Mouse (Mus musculus): ENCODE measurements around the gene Eif1ad. TPM values are rescaled to one million over a fixed set of nuclear protein-coding genes. Genes with fewer than 3 reads are reported as not detected.
A peak's percentile ranks its signal among the peaks of the same experiment; 100 is the strongest.
"Not testable (repeated sequence)": the region's sequence is repeated elsewhere in the genome, so short reads cannot be mapped to it uniquely, and the experiment has no call there.

The Eif1ad gene
- polyA plus RNA-seq (2015; fragmentation: Nextera tagmentation; extraction: Ambion mirVana), result 40.7 and 43.3 TPM in 2 replicates

DNA sequence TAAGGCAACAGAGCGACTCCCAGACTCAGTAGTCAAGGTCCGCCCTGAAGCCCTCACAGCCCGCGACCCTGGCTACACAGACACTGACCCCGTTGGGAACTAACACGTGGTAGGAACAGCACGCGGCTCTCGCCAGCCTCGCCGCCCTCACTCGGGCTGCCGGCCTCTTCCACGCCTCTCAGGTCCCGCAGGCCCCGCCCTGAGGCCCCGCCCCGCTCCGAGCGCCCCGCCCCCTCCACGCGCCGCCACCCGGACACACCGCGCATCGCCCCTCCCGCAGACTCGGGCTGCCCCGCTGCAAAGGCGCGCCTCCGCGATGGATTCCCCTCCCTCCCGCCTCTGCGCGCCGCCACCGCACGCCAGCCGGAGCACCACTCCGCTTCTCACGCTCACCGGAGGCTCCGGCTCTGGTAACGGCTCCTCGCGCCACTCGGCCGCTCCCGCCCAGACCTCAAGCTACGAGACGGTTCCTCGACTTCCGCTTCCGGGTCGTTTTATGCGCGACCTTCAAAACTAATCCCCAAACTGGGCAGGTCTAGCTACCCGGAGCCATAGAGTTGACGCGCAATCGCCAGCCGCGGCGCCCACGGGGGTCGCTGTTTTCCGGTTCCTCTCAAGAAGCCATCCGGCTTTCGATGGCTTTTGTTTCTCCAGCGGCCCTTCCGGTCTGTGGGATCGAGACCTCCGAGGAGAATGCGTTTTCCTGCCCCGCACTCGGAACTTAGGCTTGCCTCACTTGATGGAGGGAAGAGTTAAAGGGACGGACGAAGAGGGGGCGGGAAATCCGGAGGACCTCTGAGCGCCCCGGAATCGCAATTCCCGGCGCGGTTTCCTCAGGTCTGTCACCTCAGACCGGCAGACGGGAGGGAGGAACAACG, at the start of gene Eif1ad:
Gene Eif1ad (plus strand): TSS at position 567 of the 878 bp plus-strand sequence.
- peak within 1 kb of the TSS; percentile 80 for H3K9ac ChIP-seq
- H3K36me3 ChIP-seq, result peaks cover 40% of the 10 kb centered on the region
- H3K4me2 ChIP-seq, result peak within 1 kb of the TSS; percentile 69
- no peaks in the 10 kb centered on the region for H3K27me3 ChIP-seq
- H3K4me1 ChIP-seq (replicated peaks), result peaks cover 22% of the 10 kb centered on the region
- ATAC-seq (ENCODE audit: low FRiP score, low read depth), result peak; percentile 94
- under 1% methylated on average over 88 of the region's 92 CpGs for WGBS
- peak within 1 kb of the TSS; percentile 98 for H3K27ac ChIP-seq (replicated peaks)
- no peaks in the 10 kb centered on the region for H3K9me3 ChIP-seq
- peak within 1 kb of the TSS; percentile 66 for H3K4me3 ChIP-seq

DNA sequence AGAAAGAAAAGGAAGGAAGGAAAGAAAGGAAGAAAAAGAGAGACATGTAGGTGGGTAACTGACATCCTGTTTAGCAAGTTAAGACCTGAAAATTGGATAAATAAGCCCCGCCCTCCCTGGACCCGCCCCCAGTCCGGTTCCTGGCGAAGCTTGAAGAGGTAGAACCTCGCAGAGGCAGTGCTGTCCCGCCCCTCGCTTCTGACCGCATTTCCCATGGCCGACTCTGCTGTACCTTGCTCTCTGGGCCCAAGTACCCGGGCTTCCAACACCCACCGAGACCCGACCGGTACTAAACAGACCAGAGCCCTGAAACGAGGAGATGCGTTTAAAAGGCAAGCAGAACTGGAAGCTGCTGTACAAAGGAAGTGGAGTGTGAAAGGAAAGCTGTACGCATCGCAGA, 42.7 kb upstream of the Eif1ad start:
- Histone ChIP-seq H3K9me3 (no peaks in the 10 kb centered on the region), H3K27ac (replicated peaks) (no peak overlapping the region), H3K4me3 (no peak overlapping the region), H3K27me3 (no peaks in the 10 kb centered on the region), H3K4me2 (no peak overlapping the region), H3K36me3 (no peaks in the 10 kb centered on the region), H3K9ac (no peak overlapping the region), H3K4me1 (replicated peaks) (no peaks in the 10 kb centered on the region)
- 64% methylated on average over 17 of the region's 17 CpGs for WGBS
- ATAC-seq (ENCODE audit: low FRiP score, low read depth), result no peak

DNA sequence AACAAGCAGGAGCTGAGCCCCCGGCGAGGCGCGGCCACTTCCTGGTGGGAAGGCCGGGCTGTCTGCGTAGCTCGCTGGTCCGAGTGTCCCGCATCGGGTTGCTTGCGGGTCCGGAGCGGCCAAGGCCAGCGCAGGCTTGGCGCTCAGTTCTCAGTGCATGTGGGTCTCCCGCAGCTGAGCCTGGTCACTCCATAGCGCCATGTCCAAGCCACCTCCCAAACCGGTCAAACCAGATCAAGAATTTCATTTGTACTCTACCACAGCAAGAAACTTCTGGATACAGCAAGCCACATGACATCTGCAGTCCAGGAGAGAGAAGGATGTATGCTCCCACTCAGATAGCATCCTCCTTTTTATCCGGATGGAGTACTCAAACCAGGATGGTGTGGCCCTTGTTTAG, 38.6 kb upstream of the Eif1ad start:
- Histone ChIP-seq H3K9ac (no peak overlapping the region), H3K4me2 (no peak overlapping the region), H3K4me1 (replicated peaks) (no peaks in the 10 kb centered on the region), H3K27me3 (no peaks in the 10 kb centered on the region), H3K27ac (replicated peaks) (no peak overlapping the region), H3K36me3 (no peaks in the 10 kb centered on the region), H3K9me3 (no peaks in the 10 kb centered on the region), H3K4me3 (no peak overlapping the region)
- WGBS, result 79% methylated on average over 19 of the region's 19 CpGs
- ATAC-seq (ENCODE audit: low FRiP score, low read depth), result no peak

DNA sequence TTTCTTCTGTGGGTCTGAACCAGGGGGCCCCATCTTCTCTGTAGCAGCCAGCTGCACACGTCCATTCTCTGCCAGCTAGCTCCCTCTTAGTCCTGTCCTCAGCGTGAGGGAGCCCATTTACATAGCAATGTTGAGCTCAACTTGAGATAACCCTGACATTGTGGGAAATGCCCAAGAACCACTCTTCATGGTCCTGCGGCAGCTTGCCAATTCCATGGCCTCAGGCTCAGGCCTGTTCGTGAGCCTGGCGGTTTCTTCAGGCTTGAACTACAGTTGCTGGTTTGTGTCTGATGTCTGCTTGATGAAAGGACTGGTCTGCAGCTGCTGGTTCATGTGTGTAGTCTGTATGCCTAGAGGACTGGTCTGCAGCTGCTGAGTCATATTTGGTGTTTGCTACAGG, 31.8 kb upstream of the Eif1ad start:
- no peaks in the 10 kb centered on the region for H3K27me3 ChIP-seq
- H3K9ac ChIP-seq, result no peak overlapping the region
- no peaks in the 10 kb centered on the region for H3K9me3 ChIP-seq
- H3K27ac ChIP-seq (replicated peaks), result no peak overlapping the region
- ATAC-seq (ENCODE audit: low FRiP score, low read depth), result no peak
- no peak overlapping the region for H3K4me3 ChIP-seq
- no peaks in the 10 kb centered on the region for H3K4me1 ChIP-seq (replicated peaks)
- 71% methylated on average over 5 of the region's 5 CpGs for WGBS
- no peak overlapping the region for H3K4me2 ChIP-seq
- no peaks in the 10 kb centered on the region for H3K36me3 ChIP-seq

DNA sequence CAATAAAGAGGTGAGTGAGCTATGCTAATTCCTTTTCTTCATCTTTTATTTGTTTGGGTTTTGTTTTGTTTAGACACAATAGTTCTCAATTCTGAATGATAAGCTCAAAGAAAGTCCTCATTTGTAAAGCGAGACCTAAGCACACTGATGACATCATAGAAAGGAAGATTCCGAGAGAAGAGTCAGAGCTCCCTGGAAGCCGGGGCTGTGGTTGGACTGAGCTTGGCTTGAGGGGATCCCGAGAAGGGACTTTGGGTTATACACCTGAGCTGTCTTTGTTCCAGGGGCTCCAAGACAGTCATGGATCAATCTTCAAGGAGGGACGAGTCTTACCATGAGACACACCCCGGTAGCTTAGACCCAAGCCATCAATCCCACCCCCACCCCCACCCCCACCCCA, 31.1 kb upstream of the Eif1ad start, which contains the start of gene Catsper1:
Gene Catsper1 (plus strand): TSS at position 301 of the 400 bp plus-strand sequence.
- no peak for ATAC-seq (ENCODE audit: low FRiP score, low read depth)
- no peaks in the 10 kb centered on the region for H3K4me1 ChIP-seq (replicated peaks)
- no peak within 1 kb of the TSS for H3K4me3 ChIP-seq
- no peaks in the 10 kb centered on the region for H3K9me3 ChIP-seq
- WGBS, result 87% methylated on average over 6 of the region's 6 CpGs
- H3K4me2 ChIP-seq, result no peak within 1 kb of the TSS
- no peak within 1 kb of the TSS for H3K27ac ChIP-seq (replicated peaks)
- H3K9ac ChIP-seq, result no peak within 1 kb of the TSS
- H3K27me3 ChIP-seq, result no peaks in the 10 kb centered on the region
- no peaks in the 10 kb centered on the region for H3K36me3 ChIP-seq

DNA sequence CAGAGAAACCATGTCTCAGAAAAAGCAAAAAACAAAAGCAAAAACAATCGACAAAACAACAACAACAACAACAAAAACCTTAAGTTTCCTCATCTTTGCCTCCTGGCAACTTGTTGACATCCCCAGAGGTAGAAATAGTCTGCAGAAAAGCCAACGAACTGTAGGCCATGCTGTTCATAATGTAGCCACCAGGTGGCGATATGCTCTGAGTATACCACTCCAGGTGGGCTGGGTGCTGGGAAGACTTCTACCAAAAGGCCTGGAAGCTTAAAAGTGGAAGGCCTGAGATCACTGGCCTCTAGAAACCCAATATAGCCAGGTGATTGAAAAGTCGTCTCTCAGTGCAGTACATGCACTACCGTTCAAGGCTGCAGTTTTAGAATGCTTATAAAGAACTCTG, 28.6 kb upstream of the Eif1ad start:
- no peak overlapping the region for H3K27ac ChIP-seq (replicated peaks)
- ATAC-seq (ENCODE audit: low FRiP score, low read depth), result no peak
- no peaks in the 10 kb centered on the region for H3K4me1 ChIP-seq (replicated peaks)
- H3K27me3 ChIP-seq, result no peaks in the 10 kb centered on the region
- H3K4me3 ChIP-seq, result no peak overlapping the region
- H3K36me3 ChIP-seq, result no peaks in the 10 kb centered on the region
- no peak overlapping the region for H3K9ac ChIP-seq
- H3K9me3 ChIP-seq, result no peaks in the 10 kb centered on the region
- 18% methylated on average over 5 of the region's 5 CpGs for WGBS
- H3K4me2 ChIP-seq, result no peak overlapping the region

DNA sequence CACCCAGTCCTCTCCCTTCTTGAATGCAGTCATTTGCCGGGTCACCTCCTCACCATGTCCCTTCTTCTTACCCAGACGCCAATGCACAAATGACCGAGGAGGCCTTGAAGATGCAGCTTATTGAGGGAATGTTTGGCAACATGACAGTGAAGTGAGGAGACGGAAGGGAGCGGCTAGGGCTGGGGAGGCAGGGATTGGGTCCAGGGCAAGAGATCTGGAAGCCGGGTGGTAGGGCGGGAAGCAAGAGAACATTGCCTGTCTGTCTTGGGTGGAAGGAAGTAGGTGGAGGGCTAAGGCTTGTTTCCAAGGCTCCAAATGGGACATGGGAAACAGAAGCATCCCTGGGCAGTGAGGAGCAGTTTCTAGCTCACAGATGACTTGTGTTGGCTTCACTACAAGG, 25.2 kb upstream of the Eif1ad start:
- no peak for ATAC-seq (ENCODE audit: low FRiP score, low read depth)
- 90% methylated on average over 7 of the region's 7 CpGs for WGBS
- no peaks in the 10 kb centered on the region for H3K36me3 ChIP-seq
- no peaks in the 10 kb centered on the region for H3K27me3 ChIP-seq
- H3K4me1 ChIP-seq (replicated peaks), result no peaks in the 10 kb centered on the region
- no peaks in the 10 kb centered on the region for H3K9me3 ChIP-seq
- no peak overlapping the region for H3K9ac ChIP-seq
- H3K4me2 ChIP-seq, result no peak overlapping the region
- H3K4me3 ChIP-seq, result no peak overlapping the region
- H3K27ac ChIP-seq (replicated peaks), result no peak overlapping the region

DNA sequence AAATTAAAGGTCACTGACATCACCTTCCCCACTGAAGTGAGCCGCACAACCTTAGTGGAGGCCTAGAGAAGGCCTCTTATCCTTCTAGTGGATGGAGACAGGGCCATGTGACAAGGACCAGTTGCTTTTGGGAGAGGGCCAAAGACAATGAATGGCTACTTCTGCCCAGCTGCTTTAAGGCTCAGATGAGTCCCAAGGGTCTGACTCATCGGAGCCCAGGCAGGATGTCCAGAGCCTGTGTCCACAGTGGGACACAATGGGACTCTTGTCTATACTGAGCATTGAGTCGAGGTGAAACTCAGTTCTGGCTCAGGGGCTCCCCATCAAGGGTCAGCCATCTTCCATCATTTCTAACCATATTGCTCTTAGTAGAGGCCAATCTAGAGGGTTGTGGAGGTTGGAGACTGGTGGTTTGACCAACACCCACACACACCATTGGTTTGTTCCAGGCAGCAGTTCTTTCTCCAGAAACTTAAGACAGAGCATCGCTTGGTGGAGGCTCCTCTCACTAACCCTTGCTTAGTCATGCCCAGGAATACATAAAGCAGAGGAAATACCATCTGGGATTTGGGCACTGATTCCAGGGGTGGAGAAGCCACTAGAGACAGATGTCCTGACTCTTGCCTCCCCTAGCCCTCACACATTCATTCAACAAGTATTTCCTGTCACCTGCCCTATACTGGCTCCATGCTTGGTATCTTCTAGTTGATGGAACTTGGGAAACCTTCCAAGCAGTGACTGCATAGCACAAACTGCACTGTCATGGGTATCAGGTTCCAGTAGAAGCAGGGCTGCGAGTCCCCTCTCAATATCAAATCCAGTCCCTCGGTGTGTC, 21.0 kb upstream of the Eif1ad start:
- Histone ChIP-seq H3K36me3 (no peaks in the 10 kb centered on the region), H3K9ac (no peak overlapping the region), H3K27me3 (0 out of 2 replicates have a peak, but pooled peaks cover 4% of the 10 kb centered on the region), H3K9me3 (no peaks in the 10 kb centered on the region), H3K27ac (replicated peaks) (no peak overlapping the region), H3K4me2 (no peak overlapping the region), H3K4me1 (replicated peaks) (peaks cover 10% of the 10 kb centered on the region), H3K4me3 (no peak overlapping the region)
- WGBS, result 79% methylated on average over 6 of the region's 6 CpGs
- no peak for ATAC-seq (ENCODE audit: low FRiP score, low read depth)

DNA sequence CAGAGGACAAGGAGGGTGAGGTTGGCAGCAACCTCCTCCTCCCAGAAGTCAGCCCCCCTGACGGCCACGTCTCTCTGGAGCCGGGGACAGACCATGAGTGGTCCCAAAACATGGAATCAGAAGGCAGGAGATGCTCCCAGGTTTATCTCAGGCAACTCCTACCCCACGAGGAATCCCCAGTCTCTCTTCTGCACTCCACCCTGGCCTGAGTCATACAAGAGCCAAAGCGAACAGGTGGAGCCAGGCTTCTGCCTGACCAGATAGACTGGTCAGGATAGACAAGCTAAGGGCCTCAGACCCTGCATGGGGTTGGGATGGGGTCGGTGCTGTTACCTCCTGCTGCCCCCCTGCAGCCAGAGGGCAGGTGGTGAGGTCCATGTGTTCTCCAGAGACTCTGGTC, 18.5 kb upstream of the Eif1ad start:
- WGBS, result 78% methylated on average over 6 of the region's 6 CpGs
- Histone ChIP-seq H3K36me3 (no peaks in the 10 kb centered on the region), H3K9me3 (no peaks in the 10 kb centered on the region), H3K9ac (no peak overlapping the region), H3K4me1 (replicated peaks) (peaks cover 10% of the 10 kb centered on the region), H3K4me2 (no peak overlapping the region), H3K27ac (replicated peaks) (no peak overlapping the region), H3K27me3 (0 out of 2 replicates have a peak, but pooled peaks cover 4% of the 10 kb centered on the region), H3K4me3 (no peak overlapping the region)
- no peak for ATAC-seq (ENCODE audit: low FRiP score, low read depth)

DNA sequence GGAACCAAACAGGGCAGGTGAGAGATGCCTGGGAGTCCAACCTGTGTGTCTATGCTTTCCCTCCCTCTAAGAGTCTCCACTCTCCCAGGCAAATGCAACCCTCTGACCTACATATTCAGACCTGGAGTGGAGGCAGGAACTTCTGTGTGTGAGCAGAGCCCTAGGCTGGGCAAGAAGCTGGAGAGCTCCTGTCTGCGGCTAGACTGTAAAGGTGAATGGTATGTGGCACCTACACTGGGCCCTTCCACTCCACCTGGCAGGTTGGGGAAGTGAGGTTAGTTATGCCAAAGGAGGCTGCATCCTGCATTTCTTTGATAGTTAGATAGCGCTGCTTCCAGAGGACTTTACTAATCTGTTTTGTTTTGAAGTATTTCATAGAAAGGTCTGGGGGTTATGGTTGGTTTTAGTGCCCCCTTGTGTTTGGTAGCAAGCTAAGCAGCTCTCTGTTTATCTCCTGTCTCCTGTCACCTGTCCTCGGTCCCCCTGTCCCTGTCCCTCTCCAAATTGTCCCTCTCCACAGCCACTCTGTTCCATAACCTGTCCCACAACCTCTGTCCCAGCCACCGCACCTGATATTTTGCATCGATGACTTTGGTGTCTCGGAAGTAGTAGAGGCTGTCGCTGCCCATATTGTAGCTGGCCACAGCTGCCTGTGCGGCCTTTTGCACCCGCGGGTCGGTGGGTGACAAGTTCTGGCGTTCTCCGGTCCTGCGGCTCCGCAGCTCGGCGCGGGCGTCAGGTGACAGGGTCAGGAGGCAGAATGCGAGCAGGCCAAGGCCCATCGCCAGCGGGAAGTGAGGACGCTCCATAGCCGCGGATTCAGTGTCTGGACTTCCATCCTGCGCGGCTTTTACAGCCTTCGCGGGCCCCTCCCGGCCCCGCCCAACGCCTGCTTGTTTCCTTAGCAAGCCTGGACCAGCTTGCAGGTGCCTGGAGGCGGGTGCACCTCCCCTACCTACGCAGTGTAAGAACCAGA, 17.7 kb upstream of the Eif1ad start:
- 0 out of 2 replicates have a peak, but pooled peaks cover 4% of the 10 kb centered on the region for H3K27me3 ChIP-seq
- H3K4me2 ChIP-seq, result peak overlapping the region; percentile 77
- no peaks in the 10 kb centered on the region for H3K36me3 ChIP-seq
- ATAC-seq (ENCODE audit: low FRiP score, low read depth), result peak; percentile 59; the same call in 1 of the 2 replicates
- no peaks in the 10 kb centered on the region for H3K9me3 ChIP-seq
- H3K27ac ChIP-seq (replicated peaks), result no peak overlapping the region; the same call in 1 of the 2 replicates
- H3K4me3 ChIP-seq, result peak overlapping the region; percentile 40
- 4% methylated on average over 34 of the region's 34 CpGs for WGBS
- peak overlapping the region; percentile 51 for H3K9ac ChIP-seq
- peaks cover 10% of the 10 kb centered on the region for H3K4me1 ChIP-seq (replicated peaks)

DNA sequence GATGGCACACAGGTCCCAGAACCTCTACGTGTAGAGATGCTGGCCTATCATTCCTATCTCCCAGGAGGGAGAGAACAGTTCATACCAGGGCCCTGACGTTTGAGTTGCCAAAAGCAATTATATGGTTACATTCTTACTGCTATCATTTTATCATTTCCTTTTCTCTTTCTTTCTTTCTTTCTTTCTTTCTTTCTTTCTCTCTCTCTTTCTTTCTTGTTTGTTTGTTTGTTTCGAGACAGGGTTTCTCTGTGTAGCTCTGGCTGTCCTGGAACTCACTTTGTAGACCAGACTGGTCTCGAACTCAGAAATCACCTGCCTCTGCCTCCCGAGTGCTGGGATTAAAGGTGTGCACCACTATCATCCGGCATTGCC, 17.1 kb upstream of the Eif1ad start, which contains the start of gene Cst6:
Gene Cst6 (minus strand): TSS at position 73 of the 372 bp plus-strand sequence.
- WGBS, result 60% methylated on average over 6 of the region's 6 CpGs
- Histone ChIP-seq H3K4me3 (peak within 1 kb of the TSS; percentile 40), H3K4me2 (peak within 1 kb of the TSS; percentile 77), H3K9ac (peak within 1 kb of the TSS; percentile 51)
- H3K4me1 ChIP-seq (replicated peaks); H3K9me3 ChIP-seq; H3K36me3 ChIP-seq; H3K27me3 ChIP-seq; H3K27ac ChIP-seq (replicated peaks); ATAC-seq (ENCODE audit: low FRiP score, low read depth): not testable (repeated sequence)
